Mouse (Mus musculus) leukemia stem cell, adult 10-12 weeks (primary cell): ENCODE results near the gene Evpl. TPM values are rescaled to one million over a fixed set of nuclear protein-coding genes. Genes with fewer than 3 reads are reported as not detected.

Experiments
- polyA plus RNA-seq: library from polyadenylated mRNA; stranded (reverse); fragments of >175 nt; gene quantifications from 2 replicates; pipeline ENCODE4 v1.2.3, GENCODE M21; 2012; ENCODE audit warnings: low replicate concordance

Evpl gene
- 0.20 TPM in 2 replicates for polyA plus RNA-seq

DNA sequence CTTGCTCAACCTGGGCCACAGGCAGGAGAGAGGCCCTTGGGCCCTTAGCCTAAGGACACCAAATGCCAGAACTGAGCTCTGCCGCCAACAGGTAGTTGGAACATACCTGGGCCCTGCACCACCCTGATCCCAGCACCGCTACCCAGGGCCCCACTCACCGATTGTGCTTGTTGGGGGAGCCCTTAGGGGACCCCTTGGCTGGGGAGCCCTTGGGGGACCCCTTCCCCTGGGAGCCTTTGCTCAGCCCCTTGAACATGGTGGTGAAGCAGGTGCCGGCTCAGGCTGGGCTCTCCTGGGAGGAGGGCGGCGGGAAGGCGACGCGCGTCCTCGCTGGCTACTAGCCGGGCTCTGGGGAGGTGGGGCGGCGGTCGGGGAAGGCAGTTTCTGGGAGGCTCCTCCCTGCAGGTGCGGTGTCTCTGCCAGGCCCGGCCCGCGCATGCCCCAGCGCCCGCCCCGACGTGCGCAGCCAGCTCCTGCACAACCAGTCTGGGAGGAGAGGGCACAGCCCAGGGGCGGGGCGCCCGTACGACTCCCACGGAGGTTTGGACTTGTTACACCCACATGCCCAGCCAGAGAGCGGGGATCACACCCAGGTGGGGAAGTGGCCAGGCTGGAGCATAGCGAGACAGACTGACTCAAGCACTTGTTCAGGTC lies at the start of gene Evpl:
Evpl (minus strand) TSS at position 336 of the 654 bp plus-strand sequence.

DNA sequence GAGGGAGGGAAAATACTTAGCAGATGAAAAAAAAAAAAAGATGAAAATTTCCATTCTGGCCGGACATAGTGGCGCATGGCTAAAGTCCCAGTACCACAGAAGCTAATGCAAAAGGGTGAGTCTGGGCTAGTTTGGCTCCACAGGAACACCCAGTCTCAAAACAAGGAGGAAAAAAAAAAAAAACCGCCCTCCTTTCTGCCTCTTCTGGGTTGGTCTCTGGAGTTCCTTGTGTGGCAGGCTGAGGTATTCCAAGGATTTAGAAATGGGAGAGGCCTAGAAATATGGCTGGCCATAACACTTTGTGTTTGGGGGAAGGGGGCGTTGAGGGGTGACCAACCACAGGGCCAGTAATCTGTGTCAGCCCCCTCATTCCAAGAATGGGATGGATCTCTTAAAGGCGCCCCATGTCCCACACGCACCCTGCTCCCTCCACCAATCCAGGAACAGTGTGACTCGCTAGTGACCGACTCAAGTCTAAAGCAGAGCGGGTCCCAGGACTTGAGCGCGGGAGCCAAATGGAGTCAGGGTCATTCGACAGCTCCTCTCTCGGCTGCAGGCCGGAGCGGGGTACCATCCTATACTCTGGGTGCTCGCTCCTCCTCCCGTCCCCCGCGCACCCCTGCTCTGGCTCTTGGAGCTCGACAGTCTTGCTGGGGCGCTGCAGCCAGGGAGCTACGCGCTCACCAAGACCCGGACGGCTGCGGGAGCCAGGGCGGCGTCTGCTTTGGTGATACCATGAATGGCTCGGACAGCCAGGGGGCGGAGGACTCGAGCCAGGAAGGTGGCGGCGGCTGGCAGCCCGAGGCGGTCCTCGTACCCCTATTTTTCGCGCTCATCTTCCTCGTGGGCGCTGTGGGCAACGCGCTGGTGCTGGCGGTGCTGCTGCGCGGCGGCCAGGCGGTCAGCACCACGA lies 43.1 kb upstream of the Evpl start, which contains the start of gene Galr2:
Galr2 (plus strand) TSS at position 189 of the 913 bp plus-strand sequence.

DNA sequence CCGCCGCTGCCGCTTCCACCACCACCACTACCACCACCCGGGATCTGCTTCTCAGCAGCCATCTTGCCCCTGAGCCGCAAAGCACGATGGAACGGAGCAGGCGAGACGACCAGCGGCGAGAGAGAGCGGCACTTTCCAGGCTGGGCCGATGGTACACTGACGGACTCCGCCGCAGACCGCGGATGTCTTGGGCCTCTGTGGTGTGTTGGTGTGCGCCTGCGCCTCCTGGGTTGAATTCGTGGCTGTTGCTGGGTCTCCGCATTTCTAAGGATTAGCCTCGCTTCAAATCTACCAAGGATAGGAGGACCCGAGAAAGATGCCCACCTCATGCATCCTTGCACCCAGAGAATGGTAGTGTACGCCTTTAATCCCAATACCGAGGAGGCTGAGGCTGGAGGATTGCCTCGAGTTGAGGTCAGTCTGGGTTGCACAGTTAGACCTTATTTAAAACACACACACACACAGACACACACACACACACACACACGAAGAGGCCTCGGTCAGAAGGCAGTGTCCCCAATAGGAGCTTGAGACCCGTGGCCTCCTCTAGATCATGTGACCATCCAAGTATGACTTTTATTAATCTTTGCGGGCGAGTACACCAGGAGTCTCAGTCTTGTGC lies 36.3 kb upstream of the Evpl start, which contains the start of gene Srp68:
Srp68 (minus strand) TSS at position 173 of the 622 bp plus-strand sequence.

DNA sequence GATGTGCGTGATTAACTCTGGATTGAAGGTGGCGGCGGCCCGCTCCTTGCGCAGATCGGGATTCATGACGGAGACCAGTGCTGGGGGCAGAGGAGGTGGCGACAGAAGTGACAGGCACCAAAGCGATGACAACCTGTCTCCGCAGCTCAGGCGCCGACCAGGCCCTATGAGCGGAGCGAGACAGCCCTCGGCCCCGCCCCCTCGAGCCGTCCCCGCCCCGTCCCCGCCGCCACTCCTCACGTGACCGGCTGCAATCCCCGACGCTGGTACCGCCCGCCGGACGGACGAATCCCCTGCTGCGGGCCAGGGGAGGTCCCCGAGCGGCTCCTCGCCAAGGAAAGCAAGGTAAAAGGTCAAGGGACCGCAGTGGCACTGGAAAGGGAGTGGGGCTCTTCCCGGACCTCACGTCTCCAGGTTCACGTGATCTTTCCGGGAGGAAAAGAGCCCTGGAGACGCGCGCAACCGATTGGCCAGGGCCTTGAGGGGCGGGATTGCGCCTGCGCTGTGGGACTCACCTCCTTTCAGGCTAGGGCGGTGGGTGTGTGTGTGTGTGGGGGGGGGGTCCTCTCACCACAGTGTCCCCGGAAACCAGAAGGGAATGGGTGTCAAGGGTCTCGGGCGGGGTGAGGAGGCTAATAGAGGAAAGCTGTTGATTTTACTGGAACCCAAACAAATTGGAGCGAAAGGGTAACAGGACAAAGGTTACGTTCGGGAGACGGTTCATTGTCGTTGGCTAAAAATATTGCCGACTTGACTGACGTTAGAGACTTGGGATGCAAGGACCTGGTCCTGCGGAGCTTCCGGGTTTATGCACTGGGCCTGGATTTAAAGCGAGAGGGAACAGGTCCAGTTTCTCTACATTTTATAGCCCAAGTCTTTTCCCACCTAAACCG lies 39.0 kb downstream of the Evpl start, which contains the start of the genes Ten1 and Acox1:
Ten1 (plus strand) TSS at position 217 of the 893 bp plus-strand sequence.
Acox1 (minus strand) TSS at position 407 of the 893 bp plus-strand sequence.

Other genes with a start within 250 kb of the Evpl start
- 23.8 and 28.8 TPM in 2 replicates for gene Galk1, start 225.4 kb downstream of the Evpl start, polyA plus RNA-seq
- 400 and 612 TPM in 2 replicates for gene H3f3b, start 210.1 kb downstream of the Evpl start, polyA plus RNA-seq
- 59.7 and 71.3 TPM in 2 replicates for gene Unk, start 207.8 kb downstream of the Evpl start, polyA plus RNA-seq
- gene Unc13d, start 160.1 kb downstream of the Evpl start, polyA plus RNA-seq, result 404 and 502 TPM in 2 replicates
- 429 and 514 TPM in 2 replicates for gene Wbp2, start 151.1 kb downstream of the Evpl start, polyA plus RNA-seq
- 9.7 and 13.5 TPM in 2 replicates for gene Trim47, start 110.9 kb downstream of the Evpl start, polyA plus RNA-seq
- gene Trim65, start 106.9 kb downstream of the Evpl start, polyA plus RNA-seq, result 5.0 and 8.5 TPM in 2 replicates
- 94.4 and 126 TPM in 2 replicates for gene Mrpl38, start 99.2 kb downstream of the Evpl start, polyA plus RNA-seq
- gene Fbf1, start 69.9 kb downstream of the Evpl start, polyA plus RNA-seq, result 18.5 and 21.7 TPM in 2 replicates
- 56.6 and 72.8 TPM in 2 replicates for gene Ten1, start 39.2 kb downstream of the Evpl start, polyA plus RNA-seq
- gene Acox1, start 39.0 kb downstream of the Evpl start, polyA plus RNA-seq, result 1.3 and 1.8 TPM in 2 replicates
- gene Srp68, start 36.1 kb upstream of the Evpl start, polyA plus RNA-seq, result 12.1 and 13.2 TPM in 2 replicates
- gene Galr2, start 42.9 kb upstream of the Evpl start, polyA plus RNA-seq, result 0.21 TPM in 1 of 2 replicates, not detected in the other
- 9.0 and 12.8 TPM in 2 replicates for gene Exoc7, start 69.2 kb upstream of the Evpl start, polyA plus RNA-seq
- 0.59 TPM in 1 of 2 replicates, not detected in the other for gene Foxj1, start 97.3 kb upstream of the Evpl start, polyA plus RNA-seq
- gene Rnf157, start 175.0 kb upstream of the Evpl start, polyA plus RNA-seq, result 3.8 and 6.9 TPM in 2 replicates
- 367 and 1,263 TPM in 2 replicates for gene Ubald2, start 196.0 kb upstream of the Evpl start, polyA plus RNA-seq
- gene Qrich2, start 228.2 kb upstream of the Evpl start, polyA plus RNA-seq, result 0.03 TPM in 1 of 2 replicates, not detected in the other